Mouse (Mus musculus) erythroid progenitor cell, adult 5-6 weeks (primary cell): ENCODE results near the gene 6430550D23Rik. TPM values are rescaled to one million over a fixed set of nuclear protein-coding genes. Genes with fewer than 3 reads are reported as not detected.

Source experiments
- ATAC-seq: replicated peaks from 2 replicates; pipeline ENCODE4 v1.8.0; 2016; ENCODE audit warnings: moderate number of reproducible peaks, mild to moderate bottlenecking, moderate TSS enrichment, inconsistent platforms; ENCODE audit not compliant: poor library complexity, low FRiP score, severe bottlenecking
- total RNA-seq, 2 experiments: library from RNA; stranded (forward) in 1 of 2; stranded (reverse) in 1 of 2; fragments of 150-400 nt in 1 of 2; fragments of 186-747, 209-891 nt in 1 of 2; gene quantifications; 2 replicates each; pipeline versions ENCODE4 v1.2.3 to v1.2.4; 2015 to 2017; ENCODE audit warnings: low replicate concordance in 2 of 2

6430550D23Rik gene
- total RNA-seq (2015; ENCODE audit: low replicate concordance) (not detected in 2 replicates), total RNA-seq (2017; ENCODE audit: low replicate concordance) (0.26 TPM in 1 of 2 replicates, not detected in the other)

- peak; percentile 98 for ATAC-seq
These were observed at the start of gene 6430550D23Rik, which contains the start of gene Ergic3 for GRCm38 (mm10) chr2:156007888-156008532. 6430550D23Rik (minus strand) TSS chr2:156007977. Ergic3 (plus strand) TSS chr2:156008045.

GRCm38 (mm10) chr2:156052816-156053215 lies 45.0 kb upstream of the 6430550D23Rik start, which contains the start of gene Fer1l4:
Fer1l4 (minus strand) TSS chr2:156052947.
- ATAC-seq, result no peak

GRCm38 (mm10) chr2:156047929-156048328 lies 40.2 kb upstream of the 6430550D23Rik start:
- no peak for ATAC-seq

GRCm38 (mm10) chr2:156042903-156043302 lies 35.1 kb upstream of the 6430550D23Rik start:
- ATAC-seq, result no peak

- ATAC-seq, result no peak
These were observed 31.6 kb upstream of the 6430550D23Rik start for GRCm38 (mm10) chr2:156039390-156039789.

GRCm38 (mm10) chr2:156025482-156025881 lies 17.7 kb upstream of the 6430550D23Rik start:
- ATAC-seq, result no peak

- ATAC-seq, result no peak
These were observed 14.0 kb upstream of the 6430550D23Rik start for GRCm38 (mm10) chr2:156021765-156022164.

GRCm38 (mm10) chr2:156021219-156021618 lies 13.4 kb upstream of the 6430550D23Rik start:
- ATAC-seq, result peak; percentile 27; the same call in 1 of the 2 replicates

GRCm38 (mm10) chr2:156018106-156018505 lies 10.3 kb upstream of the 6430550D23Rik start:
- ATAC-seq, result no peak

GRCm38 (mm10) chr2:156005393-156005792 lies 2.4 kb downstream of the 6430550D23Rik start:
- ATAC-seq, result no peak

GRCm38 (mm10) chr2:155991863-155992321 lies 15.9 kb downstream of the 6430550D23Rik start:
- ATAC-seq, result peak; percentile 80

- no peak for ATAC-seq
These were observed 16.6 kb downstream of the 6430550D23Rik start for GRCm38 (mm10) chr2:155991151-155991550.

GRCm38 (mm10) chr2:155989085-155989484 lies 18.7 kb downstream of the 6430550D23Rik start:
- ATAC-seq, result peak; percentile 84

GRCm38 (mm10) chr2:155987131-155987530 lies 20.6 kb downstream of the 6430550D23Rik start:
- ATAC-seq, result no peak

- ATAC-seq, result no peak
These were observed 22.0 kb downstream of the 6430550D23Rik start for GRCm38 (mm10) chr2:155985776-155986175.

- ATAC-seq, result no peak
These were observed 28.3 kb downstream of the 6430550D23Rik start for GRCm38 (mm10) chr2:155979328-155979991.

GRCm38 (mm10) chr2:155974087-155974731 lies 33.6 kb downstream of the 6430550D23Rik start:
- ATAC-seq, result no peak

- ATAC-seq, result no peak
These were observed 34.4 kb downstream of the 6430550D23Rik start for GRCm38 (mm10) chr2:155973348-155973747.

- ATAC-seq, result no peak
These were observed 44.8 kb downstream of the 6430550D23Rik start for GRCm38 (mm10) chr2:155962991-155963390.

- ATAC-seq, result no peak
These were observed 45.9 kb downstream of the 6430550D23Rik start for GRCm38 (mm10) chr2:155961862-155962261.
